Mouse (Mus musculus): Measurements from ENCODE around the gene Obscn. TPM values are rescaled to one million over a fixed set of nuclear protein-coding genes. Genes with fewer than 3 reads are reported as not detected.

The Obscn gene
- total RNA-seq, 2 experiments from 2014 or later, result 9.0 to 22.3 TPM

Small RNA genes lying within 50 kb of the gene (microRNA-seq; reads per million reads assigned to microRNA genes)
- gene Gm44313, result not detected

Other genes starting within 250 kb of the Obscn start
- 1 to 10 TPM; 7.3 to 8.9 TPM for gene Zfp39, start 232.2 kb downstream of the Obscn start, total RNA-seq (2021)
- gene Btnl10, start 218.5 kb downstream of the Obscn start, total RNA-seq (2021), result 1 to 10 TPM; 2.7 to 4.9 TPM
- 100 to 1,000 TPM; 171 to 181 TPM for gene Rnf187, start 197.5 kb downstream of the Obscn start, total RNA-seq (2021)
- gene Hist3h2ba, start 187.5 kb downstream of the Obscn start, total RNA-seq (2021), result 10 to 100 TPM; 58.4 to 77.5 TPM
- 10 to 100 TPM; 47.6 to 64.4 TPM for gene Hist3h2a, start 181.7 kb downstream of the Obscn start, total RNA-seq (2021)
- under 1 TPM; 0.08 to 0.36 TPM for gene Trim17, start 181.7 kb downstream of the Obscn start, total RNA-seq (2021)
- 10 to 100 TPM; 34.1 to 34.8 TPM for gene Trim11, start 158.3 kb downstream of the Obscn start, total RNA-seq (2021)
- 10 to 100 TPM; 17.7 to 18.4 TPM for gene Iba57, start 27.3 kb upstream of the Obscn start, total RNA-seq (2021)
- under 1 TPM; 0.59 to 0.62 TPM for gene Gjc2, start 46.8 kb upstream of the Obscn start, total RNA-seq (2021)
- 10 to 100 TPM; 58.9 to 62.8 TPM for gene Guk1, start 55.8 kb upstream of the Obscn start, total RNA-seq (2021)
- gene Mrpl55, start 66.1 kb upstream of the Obscn start, total RNA-seq (2021), result 10 to 100 TPM; 52.0 to 57.9 TPM
- gene 2310033P09Rik, start 71.9 kb upstream of the Obscn start, total RNA-seq (2021), result 10 to 100 TPM; 27.3 to 32.2 TPM
- 100 to 1,000 TPM; 375 to 388 TPM for gene Arf1, start 91.9 kb upstream of the Obscn start, total RNA-seq (2021)
- gene Wnt3a, start 154.3 kb upstream of the Obscn start, total RNA-seq (2021), result not detected
- gene Wnt9a, start 170.5 kb upstream of the Obscn start, total RNA-seq (2021), result 1 to 10 TPM; 1.9 to 2.5 TPM
- gene Prss38, start 239.3 kb upstream of the Obscn start, total RNA-seq (2021), result not detected

Data from adrenal gland, postnatal 4 days (tissue).